Mouse (Mus musculus) liver, adult (tissue): Measurements from ENCODE around the gene Hist1h2bq.
"Not testable (repeated sequence)": the region's sequence is repeated elsewhere in the genome, so short reads cannot be mapped to it uniquely, and the experiment has no call there.

ENCODE experiments used
- GATA4 ChIP-seq: IDR thresholded peaks from 2 replicates; pipeline ENCODE4 v1.6.1; 2014; ENCODE audit warnings: mild to moderate bottlenecking, low read length; ENCODE audit not compliant: insufficient replicate concordance

Hist1h2bq gene

GRCm38 (mm10) chr13:21810073-21810472, at the start of gene Hist1h2bq, which contains the start of gene Hist1h2ao:
Gene Hist1h2bq (minus strand): TSS chr13:21810197.
Gene Hist1h2ao (plus strand): TSS chr13:21810465.
- not testable (repeated sequence) for TF ChIP-seq GATA4

DNA sequence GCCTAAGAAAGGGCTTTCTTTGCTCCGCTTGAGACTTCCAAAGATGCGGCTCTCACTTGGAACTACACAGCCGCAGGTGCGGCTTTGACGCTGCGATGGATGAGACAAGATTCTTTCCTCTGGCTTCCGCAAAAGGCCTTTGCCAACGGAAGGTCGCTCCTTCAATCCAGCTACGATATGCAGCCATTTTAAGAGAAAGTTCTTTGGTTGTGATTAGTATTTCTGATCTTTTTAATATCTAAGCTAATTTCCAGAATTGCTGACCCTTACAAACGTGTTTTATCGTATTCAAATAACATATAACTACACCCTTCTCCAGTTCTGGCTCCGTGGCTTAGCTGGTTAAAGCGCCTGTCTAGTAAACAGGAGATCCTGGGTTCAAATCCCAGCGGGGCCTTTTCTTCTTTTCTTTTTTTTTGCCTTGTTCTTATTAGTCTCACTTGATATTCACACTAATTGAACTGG, 45.7 kb upstream of the Hist1h2bq start:
- TF ChIP-seq GATA4: no peak

DNA sequence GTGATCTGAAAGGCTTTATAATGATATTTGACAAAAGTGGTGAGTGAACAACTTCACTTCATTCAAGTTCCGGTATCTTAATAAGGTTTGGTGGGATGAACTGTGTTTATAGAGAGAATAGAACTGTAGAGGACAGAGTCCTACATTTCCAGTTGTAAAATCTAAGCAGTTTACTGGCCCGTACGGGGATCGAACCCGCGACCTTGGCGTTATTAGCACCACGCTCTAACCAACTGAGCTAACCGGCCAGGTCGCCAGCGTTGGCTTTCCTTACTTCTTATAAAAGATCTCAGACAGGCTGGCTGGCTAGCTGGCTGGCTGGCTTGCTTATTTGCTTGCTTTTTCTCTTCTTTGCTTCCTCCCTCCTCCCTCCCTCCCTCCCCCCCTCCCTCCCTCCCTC, 45.1 kb upstream of the Hist1h2bq start:
- no peak for TF ChIP-seq GATA4

GRCm38 (mm10) chr13:21852215-21852945, 42.4 kb upstream of the Hist1h2bq start:
- TF ChIP-seq GATA4: no peak

DNA sequence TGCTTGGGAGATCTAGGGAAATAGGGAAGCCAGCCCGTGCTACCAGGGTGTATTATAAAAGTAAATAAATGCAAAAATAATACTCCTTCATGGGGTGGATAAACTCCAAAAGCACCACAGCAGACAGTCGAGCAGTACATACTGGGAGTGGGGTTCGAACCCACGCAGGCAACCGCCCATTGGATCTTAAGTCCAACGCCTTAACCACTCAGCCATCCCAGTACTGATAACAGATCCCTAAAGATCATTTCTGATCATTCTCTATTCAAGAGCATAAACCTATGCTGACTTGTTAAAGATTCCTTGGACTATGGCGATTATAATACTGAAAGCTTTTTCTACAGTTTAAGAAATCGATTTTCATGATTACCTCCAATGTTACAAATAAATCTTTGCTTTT, 37.9 kb upstream of the Hist1h2bq start:
- TF ChIP-seq GATA4: no peak

GRCm38 (mm10) chr13:21833461-21833860, 23.5 kb upstream of the Hist1h2bq start, which contains the start of the genes Hist1h2ap and Hist1h2br:
Gene Hist1h2ap (minus strand): TSS chr13:21833507.
Gene Hist1h2br (plus strand): TSS chr13:21833743.
- TF ChIP-seq GATA4: not testable (repeated sequence)

GRCm38 (mm10) chr13:21831418-21832394, 21.7 kb upstream of the Hist1h2bq start, which contains the start of gene Hist1h4n:
Gene Hist1h4n (minus strand): TSS chr13:21832196.
- not testable (repeated sequence) for TF ChIP-seq GATA4

DNA sequence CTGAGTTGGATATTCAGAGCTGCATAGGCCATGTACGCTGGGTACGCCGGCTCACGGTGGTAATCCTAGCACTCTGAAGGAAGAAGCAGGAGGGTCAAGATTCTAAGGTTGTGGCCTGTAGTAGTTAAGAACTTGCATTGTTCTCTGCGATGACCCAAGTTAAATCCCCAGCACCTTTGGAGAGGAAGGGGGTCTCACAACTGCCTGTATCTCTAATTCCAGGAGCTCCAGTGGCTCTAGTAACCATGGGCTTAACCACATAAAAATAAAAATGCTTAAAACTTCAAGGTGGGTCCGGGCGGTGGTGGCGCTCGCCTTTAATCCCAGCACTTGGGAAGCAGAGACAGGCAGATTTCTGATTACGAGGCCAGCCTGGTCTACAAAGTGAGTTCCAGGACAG, 20.3 kb upstream of the Hist1h2bq start:
- no peak for TF ChIP-seq GATA4

- no peak for TF ChIP-seq GATA4
These were observed 18.5 kb upstream of the Hist1h2bq start for GRCm38 (mm10) chr13:21828511-21828910.

GRCm38 (mm10) chr13:21811539-21811938, 1.5 kb upstream of the Hist1h2bq start, which contains the start of gene Hist1h4m:
Gene Hist1h4m (plus strand): TSS chr13:21811746.
- not testable (repeated sequence) for TF ChIP-seq GATA4

GRCm38 (mm10) chr13:21795584-21795983, 14.4 kb downstream of the Hist1h2bq start:
- no peak for TF ChIP-seq GATA4

DNA sequence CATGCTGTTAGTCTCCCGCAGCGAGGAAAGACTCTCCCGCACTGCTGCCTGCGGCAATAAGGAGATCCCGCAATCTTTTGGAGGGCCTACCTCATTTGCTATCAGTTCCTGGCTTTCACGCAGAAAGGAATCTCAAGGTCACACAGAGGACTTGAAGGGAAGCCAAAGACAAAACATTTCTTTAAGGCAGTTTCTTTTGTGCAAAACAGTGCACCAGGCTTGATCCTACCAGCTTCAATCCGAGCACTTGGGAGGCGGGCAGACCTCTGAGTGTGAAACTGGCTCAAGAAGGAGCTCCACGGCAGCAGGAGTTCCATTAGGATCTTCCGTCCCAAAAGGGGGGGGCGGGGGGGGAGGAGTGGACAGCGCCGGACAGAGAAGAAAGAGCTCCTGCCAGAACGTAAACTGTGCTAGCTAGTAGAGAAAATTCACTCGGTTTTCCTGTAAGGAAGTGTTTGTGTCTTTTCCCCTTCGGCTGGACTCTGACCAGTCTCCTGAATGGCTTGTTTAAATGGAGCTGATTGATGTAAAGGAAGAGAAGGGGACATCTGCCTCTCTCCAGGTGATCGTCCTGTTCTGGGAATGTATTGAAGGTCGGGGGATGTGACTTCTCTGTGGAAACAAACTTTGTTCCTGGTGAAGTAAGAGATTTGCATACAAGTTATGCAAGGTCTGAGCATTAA, 19.3 kb downstream of the Hist1h2bq start:
- TF ChIP-seq GATA4: no peak

GRCm38 (mm10) chr13:21789925-21790324, 20.1 kb downstream of the Hist1h2bq start:
- TF ChIP-seq GATA4: no peak

DNA sequence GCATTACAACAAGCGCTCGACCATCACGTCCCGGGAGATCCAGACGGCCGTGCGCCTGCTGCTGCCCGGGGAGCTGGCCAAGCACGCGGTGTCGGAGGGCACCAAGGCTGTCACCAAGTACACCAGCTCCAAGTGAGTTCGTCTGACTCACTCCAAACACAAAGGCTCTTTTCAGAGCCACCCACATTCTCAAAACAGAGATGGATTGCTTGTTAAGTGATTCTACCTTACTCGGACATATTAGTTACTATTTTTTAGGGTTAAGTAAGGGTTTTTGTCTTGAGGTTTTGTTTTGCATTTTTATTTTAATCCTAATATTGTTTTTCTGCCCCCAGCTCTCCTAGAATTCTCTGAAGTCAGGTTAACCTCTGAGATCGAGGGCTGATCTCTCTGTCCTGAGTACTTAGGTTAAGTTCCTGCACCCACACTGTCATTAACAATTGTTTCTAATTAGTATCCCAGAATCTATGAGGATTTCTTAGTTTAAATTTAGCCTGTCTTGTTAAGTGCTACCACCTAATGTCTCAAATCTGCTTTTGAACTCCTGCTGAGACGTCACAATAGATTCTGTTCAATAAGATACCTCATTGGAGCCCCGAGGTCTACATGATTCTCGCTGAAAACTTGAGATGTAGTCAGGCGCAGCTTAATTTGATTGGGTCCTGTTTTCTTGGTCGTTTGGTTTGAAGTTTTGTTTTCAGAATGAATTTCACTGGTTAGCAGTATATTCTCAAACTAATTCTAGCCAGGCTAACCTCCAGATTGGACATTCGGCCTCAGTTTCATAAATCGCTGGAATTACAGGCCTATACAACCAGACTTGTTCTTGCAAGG, 22.0 kb downstream of the Hist1h2bq start:
- TF ChIP-seq GATA4: no peak

DNA sequence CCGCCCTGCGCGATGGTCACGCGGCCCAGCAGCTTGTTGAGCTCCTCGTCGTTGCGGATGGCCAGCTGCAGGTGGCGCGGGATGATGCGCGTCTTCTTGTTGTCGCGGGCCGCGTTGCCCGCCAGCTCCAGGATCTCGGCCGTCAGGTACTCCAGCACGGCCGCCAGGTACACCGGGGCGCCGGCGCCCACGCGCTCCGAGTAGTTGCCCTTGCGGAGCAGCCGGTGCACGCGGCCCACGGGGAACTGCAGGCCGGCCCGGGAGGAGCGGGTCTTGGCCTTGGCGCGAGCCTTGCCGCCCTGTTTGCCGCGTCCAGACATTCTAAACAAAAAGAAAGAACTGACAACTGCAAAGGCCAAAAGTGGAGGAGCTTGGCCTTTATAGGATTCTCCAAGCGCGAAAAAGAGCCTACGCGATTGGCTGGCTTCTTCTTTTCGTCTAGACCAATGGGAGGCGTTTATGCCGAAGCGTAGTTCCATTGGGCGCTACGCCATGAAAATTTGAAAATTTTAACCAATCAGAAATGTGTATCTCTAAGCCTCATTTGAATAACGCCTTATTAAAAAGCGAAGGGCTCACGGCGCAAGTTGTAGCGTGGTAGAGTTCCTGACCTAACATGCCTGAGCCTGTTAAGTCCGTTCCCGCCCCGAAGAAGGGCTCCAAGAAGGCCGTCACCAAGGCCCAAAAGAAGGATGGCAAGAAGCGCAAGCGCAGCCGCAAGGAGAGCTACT, 22.9 kb downstream of the Hist1h2bq start, which contains the start of the genes Hist1h2an and Hist1h2bp:
Gene Hist1h2an (minus strand): TSS at position 320 of the 731 bp plus-strand sequence.
Gene Hist1h2bp (plus strand): TSS at position 563 of the 731 bp plus-strand sequence.
- not testable (repeated sequence) for TF ChIP-seq GATA4
